Mouse (Mus musculus) heart, embryonic 16.5 days (tissue): ENCODE results near the gene Folh1. TPM values are rescaled to one million over a fixed set of nuclear protein-coding genes. Genes with fewer than 3 reads are reported as not detected.

Experiments used
- ATAC-seq: fragments of 200-750 bp; cut with Nextera tagmentation; replicated peaks from 2 replicates; pipeline ENCODE4 v1.8.0; 2017; ENCODE audit warnings: moderate number of reproducible peaks; ENCODE audit not compliant: insufficient read depth, low FRiP score; ENCODE audit errors: extremely low read depth
- H3K27ac ChIP-seq: fragments of 300-500 bp; sonication (generic); 2 replicates; pipeline ENCODE4 v1.5.1; 2014; ENCODE audit warnings: mild to moderate bottlenecking, low read length, control low read depth, moderate library complexity
- H3K27me3 ChIP-seq: fragments of 300-500 bp; sonication (generic); 2 replicates; pipeline ENCODE4 v1.6.1; 2014; ENCODE audit warnings: low read length, mixed read lengths; ENCODE audit not compliant: control insufficient read depth, insufficient read depth
- H3K36me3 ChIP-seq: fragments of 300-500 bp; sonication (generic); 2 replicates; pipeline ENCODE4 v1.6.1; 2014; ENCODE audit not compliant: control insufficient read depth, insufficient read depth
- H3K4me1 ChIP-seq: fragments of 300-500 bp; sonication (generic); 2 replicates; pipeline ENCODE4 v1.6.1; 2014; ENCODE audit warnings: low read length, mixed read lengths; ENCODE audit not compliant: control insufficient read depth, insufficient read depth
- H3K4me2 ChIP-seq: fragments of 300-500 bp; sonication (generic); 2 replicates; pipeline ENCODE4 v1.6.1; 2014; ENCODE audit warnings: low read depth, mild to moderate bottlenecking, control low read depth, low read length
- H3K4me3 ChIP-seq: fragments of 300-500 bp; sonication (generic); 2 replicates; pipeline ENCODE4 v1.5.1; 2014; ENCODE audit warnings: mild to moderate bottlenecking, control low read depth, low read length
- H3K9ac ChIP-seq: fragments of 300-500 bp; sonication (generic); 2 replicates; pipeline ENCODE4 v1.6.1; 2014; ENCODE audit warnings: low read length, control low read depth
- H3K9me3 ChIP-seq: fragments of 300-500 bp; sonication (generic); replicated peaks from 2 replicates; pipeline ENCODE4 v1.6.1; 2016; ENCODE audit warnings: low read length; ENCODE audit not compliant: control insufficient read depth
- polyA plus RNA-seq: library from polyadenylated mRNA; unstranded; fragments of >200 nt; fragmentation: Nextera tagmentation; extraction: Ambion mirVana; gene quantifications from 2 replicates; pipeline ENCODE4 v1.2.1, GENCODE M21; 2015

The Folh1 gene
- polyA plus RNA-seq, 1 experiment from 2014 or later = 0.28 TPM

- Histone ChIP-seq H3K36me3 (no peaks in the 10 kb centered on the region), H3K4me1 (no peaks in the 10 kb centered on the region), H3K4me2 (no peak within 1 kb of the TSS), H3K9ac (no peak within 1 kb of the TSS), H3K4me3 (no peak within 1 kb of the TSS), H3K9me3 (no peaks in the 10 kb centered on the region), H3K27ac (no peak within 1 kb of the TSS), H3K27me3 (no peaks in the 10 kb centered on the region)
- no peak for ATAC-seq
Measured at GRCm38 (mm10) chr7:86688030-86688429, 87.7 kb downstream of the Folh1 start, which contains the start of gene Olfr292. Gene Olfr292, plus strand, starts transcription at chr7:86688330.

Other genes with a start within 250 kb of the Folh1 start
- gene Olfr295, start 192.1 kb downstream of the Folh1 start, polyA plus RNA-seq = not detected in 2 replicates
- gene Olfr294, start 159.3 kb downstream of the Folh1 start, polyA plus RNA-seq = not detected in 2 replicates
- gene Olfr293, start 126.9 kb downstream of the Folh1 start, polyA plus RNA-seq = not detected in 2 replicates
- gene Olfr292, start 87.6 kb downstream of the Folh1 start, polyA plus RNA-seq = not detected in 2 replicates
- not detected in 2 replicates for gene Vmn2r77, start 19.1 kb upstream of the Folh1 start, polyA plus RNA-seq
- gene Vmn2r78, start 139.2 kb upstream of the Folh1 start, polyA plus RNA-seq = not detected in 2 replicates
- gene Vmn2r79, start 220.2 kb upstream of the Folh1 start, polyA plus RNA-seq = 0.01 TPM in 1 of 2 replicates, not detected in the other